Mouse (Mus musculus) embryonic facial prominence, embryonic 10.5 days (tissue): ENCODE measurements around the gene Tmem182. TPM values are rescaled to one million over a fixed set of nuclear protein-coding genes. Genes with fewer than 3 reads are reported as not detected.

Experiments
- DNase-seq: peaks from one replicate; pipeline ENCODE4 v3.0.0-alpha.2; 2017; ENCODE audit warnings: low spot score
- H3K27ac ChIP-seq: fragments of 300-500 bp; sonication (generic); replicated peaks from 2 replicates; pipeline ENCODE4 v1.5.1; 2016; ENCODE audit warnings: mild to moderate bottlenecking
- H3K27me3 ChIP-seq: fragments of 300-500 bp; sonication (generic); replicated peaks from 2 replicates; pipeline ENCODE4 v1.6.1; 2016; ENCODE audit warnings: low read depth, mild to moderate bottlenecking; ENCODE audit not compliant: poor library complexity, severe bottlenecking
- H3K36me3 ChIP-seq: fragments of 300-500 bp; sonication (generic); replicated peaks from 2 replicates; pipeline ENCODE4 v1.6.1; 2016; ENCODE audit warnings: mild to moderate bottlenecking, moderate library complexity
- H3K4me1 ChIP-seq: fragments of 300-500 bp; sonication (generic); 2 replicates; pipeline ENCODE4 v1.6.1; 2016
- H3K4me3 ChIP-seq: fragments of 300-500 bp; sonication (generic); 2 replicates; pipeline ENCODE4 v1.5.1; 2016; ENCODE audit warnings: mild to moderate bottlenecking, moderate library complexity
- H3K9me3 ChIP-seq: fragments of 300-500 bp; sonication (generic); 2 replicates; pipeline ENCODE4 v1.6.1; 2016; ENCODE audit warnings: mild to moderate bottlenecking
- WGBS: fragments of 180-500 bp; shearing (Covaris S2); methylation state at CpG from one replicate; pipeline ENCODE4 v1.1.7; 2016; 5-methylcytosine and 5-hydroxymethylcytosine counted together
- polyA plus RNA-seq: library from polyadenylated mRNA; unstranded; fragments of >200 nt; fragmentation: Nextera tagmentation; extraction: Ambion mirVana; gene quantifications from 2 replicates; pipeline ENCODE4 v1.2.1, GENCODE M21; 2016

Gene Tmem182
- polyA plus RNA-seq: not detected in 2 replicates

- 71% methylated on average over 9 of the region's 9 CpGs for WGBS
- Histone ChIP-seq H3K9me3 (no peaks in the 10 kb centered on the region), H3K36me3 (no peaks in the 10 kb centered on the region), H3K27me3 (no peaks in the 10 kb centered on the region), H3K4me3 (no peak within 1 kb of the TSS), H3K27ac (no peak within 1 kb of the TSS), H3K4me1 (no peaks in the 10 kb centered on the region)
- DNase-seq: no peak
These were observed at the start of gene Tmem182 for GRCm38 (mm10) chr1:40805351-40805750. Gene Tmem182 (plus strand): TSS chr1:40805601.

- H3K4me1 ChIP-seq: no peaks in the 10 kb centered on the region
- no peaks in the 10 kb centered on the region for H3K27me3 ChIP-seq
- no peaks in the 10 kb centered on the region for H3K36me3 ChIP-seq
- DNase-seq: no peak
- 83% methylated on average over 6 of the region's 6 CpGs for WGBS
- H3K4me3 ChIP-seq: no peak overlapping the region
- H3K9me3 ChIP-seq: no peaks in the 10 kb centered on the region
- H3K27ac ChIP-seq: no peak overlapping the region
These were observed 45.5 kb upstream of the Tmem182 start for GRCm38 (mm10) chr1:40759751-40760445.

GRCm38 (mm10) chr1:40764042-40764441, 41.4 kb upstream of the Tmem182 start:
- WGBS: 90% methylated on average over 1 of the region's 1 CpGs
- Histone ChIP-seq H3K27ac (no peak overlapping the region), H3K27me3 (no peaks in the 10 kb centered on the region), H3K9me3 (no peaks in the 10 kb centered on the region), H3K4me3 (no peak overlapping the region), H3K4me1 (no peaks in the 10 kb centered on the region), H3K36me3 (no peaks in the 10 kb centered on the region)
- no peak for DNase-seq

GRCm38 (mm10) chr1:40764701-40765275, 40.6 kb upstream of the Tmem182 start:
- no peaks in the 10 kb centered on the region for H3K27me3 ChIP-seq
- WGBS: 91% methylated on average over 15 of the region's 15 CpGs
- H3K9me3 ChIP-seq: no peaks in the 10 kb centered on the region
- no peak overlapping the region for H3K27ac ChIP-seq
- H3K4me1 ChIP-seq: peaks cover 4% of the 10 kb centered on the region; the same call in 1 of the 2 replicates
- no peak overlapping the region for H3K4me3 ChIP-seq
- no peak for DNase-seq
- no peaks in the 10 kb centered on the region for H3K36me3 ChIP-seq

GRCm38 (mm10) chr1:40765521-40765920, 39.9 kb upstream of the Tmem182 start:
- H3K36me3 ChIP-seq: no peaks in the 10 kb centered on the region
- no peak overlapping the region for H3K27ac ChIP-seq
- WGBS: 92% methylated on average over 12 of the region's 12 CpGs
- no peaks in the 10 kb centered on the region for H3K27me3 ChIP-seq
- peaks cover 4% of the 10 kb centered on the region; the same call in 1 of the 2 replicates for H3K4me1 ChIP-seq
- no peaks in the 10 kb centered on the region for H3K9me3 ChIP-seq
- no peak for DNase-seq
- H3K4me3 ChIP-seq: no peak overlapping the region

- Histone ChIP-seq H3K4me1 (peaks cover 4% of the 10 kb centered on the region; the same call in 1 of the 2 replicates), H3K36me3 (no peaks in the 10 kb centered on the region), H3K27ac (no peak overlapping the region), H3K9me3 (no peaks in the 10 kb centered on the region), H3K4me3 (no peak overlapping the region), H3K27me3 (no peaks in the 10 kb centered on the region)
- no peak for DNase-seq
- 89% methylated on average over 18 of the region's 18 CpGs for WGBS
These were observed 37.8 kb upstream of the Tmem182 start for GRCm38 (mm10) chr1:40767588-40767987.

- Histone ChIP-seq H3K4me3 (no peak overlapping the region), H3K27ac (no peak overlapping the region), H3K36me3 (peaks cover 3% of the 10 kb centered on the region), H3K9me3 (no peaks in the 10 kb centered on the region), H3K4me1 (peaks cover 4% of the 10 kb centered on the region; the same call in 1 of the 2 replicates), H3K27me3 (no peaks in the 10 kb centered on the region)
- 27% methylated on average over 6 of the region's 6 CpGs for WGBS
- DNase-seq: peak; percentile 57
These were observed 36.8 kb upstream of the Tmem182 start for GRCm38 (mm10) chr1:40768606-40769005.

GRCm38 (mm10) chr1:40769331-40769894, 36.0 kb upstream of the Tmem182 start:
- Histone ChIP-seq H3K36me3 (peaks cover 11% of the 10 kb centered on the region), H3K4me3 (no peak overlapping the region), H3K27ac (no peak overlapping the region), H3K27me3 (no peaks in the 10 kb centered on the region), H3K9me3 (no peaks in the 10 kb centered on the region), H3K4me1 (peaks cover 4% of the 10 kb centered on the region; the same call in 1 of the 2 replicates)
- no peak for DNase-seq
- WGBS: 60% methylated on average over 4 of the region's 4 CpGs

GRCm38 (mm10) chr1:40771196-40771970, 34.0 kb upstream of the Tmem182 start:
- Histone ChIP-seq H3K9me3 (no peaks in the 10 kb centered on the region), H3K27me3 (no peaks in the 10 kb centered on the region), H3K36me3 (peaks cover 11% of the 10 kb centered on the region), H3K4me1 (peaks cover 15% of the 10 kb centered on the region), H3K27ac (no peak overlapping the region), H3K4me3 (no peak overlapping the region)
- WGBS: 90% methylated on average over 7 of the region's 7 CpGs
- no peak for DNase-seq

- 89% methylated on average over 5 of the region's 5 CpGs for WGBS
These were observed 32.2 kb upstream of the Tmem182 start for GRCm38 (mm10) chr1:40773234-40773633.

GRCm38 (mm10) chr1:40774040-40774439, 31.4 kb upstream of the Tmem182 start:
- H3K27me3 ChIP-seq: no peaks in the 10 kb centered on the region
- peaks cover 7% of the 10 kb centered on the region; the same call in 1 of the 2 replicates for H3K9me3 ChIP-seq
- H3K4me3 ChIP-seq: no peak overlapping the region
- H3K4me1 ChIP-seq: peaks cover 15% of the 10 kb centered on the region
- WGBS: 94% methylated on average over 10 of the region's 10 CpGs
- H3K36me3 ChIP-seq: peaks cover 18% of the 10 kb centered on the region
- no peak overlapping the region for H3K27ac ChIP-seq
- DNase-seq: no peak

More at GRCm38 (mm10) chr1:40773234-40773633, 32.2 kb upstream of the Tmem182 start:
- H3K27ac ChIP-seq: no peak overlapping the region
- no peaks in the 10 kb centered on the region for H3K9me3 ChIP-seq
- no peaks in the 10 kb centered on the region for H3K27me3 ChIP-seq
- H3K4me1 ChIP-seq: peaks cover 15% of the 10 kb centered on the region
- H3K36me3 ChIP-seq: peaks cover 11% of the 10 kb centered on the region
- DNase-seq: no peak
- no peak overlapping the region for H3K4me3 ChIP-seq

GRCm38 (mm10) chr1:40776102-40776501, 29.3 kb upstream of the Tmem182 start:
- no peak for DNase-seq
- WGBS: 46% methylated on average over 2 of the region's 2 CpGs
- Histone ChIP-seq H3K36me3 (peaks cover 30% of the 10 kb centered on the region), H3K27ac (no peak overlapping the region), H3K4me1 (peaks cover 11% of the 10 kb centered on the region; the same call in 1 of the 2 replicates), H3K4me3 (no peak overlapping the region), H3K27me3 (no peaks in the 10 kb centered on the region), H3K9me3 (peaks cover 9% of the 10 kb centered on the region; the same call in 1 of the 2 replicates)
